Mouse (Mus musculus): ENCODE data around the gene Plekhs1.

The Plekhs1 gene

DNA sequence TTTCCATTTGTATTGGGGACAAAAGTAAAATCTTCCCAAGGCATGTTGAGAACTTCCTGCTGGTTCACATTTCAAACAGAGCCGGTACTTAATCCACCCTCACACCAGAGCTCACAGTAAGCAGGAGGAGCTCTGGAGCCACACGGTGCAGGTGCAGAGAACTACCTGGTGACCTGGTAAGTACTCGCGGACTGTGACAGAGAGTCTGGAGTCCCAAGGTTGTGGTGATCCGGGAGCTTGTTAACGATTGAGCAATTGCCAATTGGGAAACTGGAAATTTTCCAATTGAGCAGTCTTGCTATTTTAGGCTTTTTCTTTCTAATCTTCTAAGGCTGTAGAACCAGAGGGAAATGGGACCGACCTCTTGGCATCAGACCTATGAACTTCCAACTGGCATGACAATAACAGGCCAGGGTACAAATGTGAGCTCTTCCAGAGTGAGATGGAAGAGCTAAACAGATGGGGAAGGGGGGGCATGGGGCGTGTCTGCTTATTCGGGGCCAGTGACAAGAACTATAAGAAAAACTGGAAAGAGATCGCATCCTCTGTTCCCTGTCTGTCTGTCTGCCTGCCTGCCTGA is at the start of gene Plekhs1:
TSS of gene Plekhs1 (plus strand) at position 119 of the 580 bp plus-strand sequence.
- peak; percentile 84 for DNase-seq

- DNase-seq = peak; percentile 40
Observed at GRCm38 (mm10) chr19:56418404-56418803, 43.0 kb upstream of the Plekhs1 start.

DNA sequence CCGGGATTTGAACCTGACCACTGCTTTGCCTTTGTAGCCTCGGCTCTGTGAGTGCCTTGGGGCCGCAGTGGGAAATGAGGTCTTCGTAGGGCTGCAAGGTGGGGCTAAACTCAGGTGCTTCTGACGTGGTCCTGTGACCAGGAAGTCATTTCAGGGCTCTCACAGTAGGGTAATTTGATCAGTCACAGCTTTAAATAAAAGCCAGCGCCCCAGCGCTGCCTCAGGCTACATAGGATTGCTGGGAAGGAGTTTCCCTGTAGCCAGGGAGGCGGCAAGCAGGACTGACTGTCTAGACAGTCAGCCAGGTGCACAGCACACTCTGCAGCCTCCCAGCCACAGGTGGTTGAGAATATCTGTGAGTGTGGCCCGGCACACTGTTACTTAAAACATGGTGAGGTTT is 42.0 kb upstream of the Plekhs1 start:
- DNase-seq = no peak

DNA sequence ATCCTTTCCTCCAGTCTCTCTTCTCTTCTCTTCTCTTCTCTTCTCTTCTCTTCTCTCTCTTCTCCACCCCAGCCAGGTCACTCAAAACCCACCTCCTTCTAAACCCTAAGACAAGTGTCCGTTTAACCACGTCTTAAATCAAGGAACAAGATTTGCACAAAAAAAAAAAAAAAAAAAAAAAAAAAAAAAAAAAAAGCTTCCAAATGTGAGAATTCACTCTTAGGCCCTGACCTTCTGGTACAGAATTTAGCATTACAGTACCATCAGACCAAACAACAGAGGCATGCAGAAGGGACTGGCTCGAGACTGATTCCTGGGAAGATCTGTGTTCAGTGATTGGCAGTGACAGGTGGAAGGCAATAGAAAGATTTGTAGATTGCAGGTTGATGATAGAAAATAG is 41.1 kb upstream of the Plekhs1 start:
- no peak for DNase-seq

DNA sequence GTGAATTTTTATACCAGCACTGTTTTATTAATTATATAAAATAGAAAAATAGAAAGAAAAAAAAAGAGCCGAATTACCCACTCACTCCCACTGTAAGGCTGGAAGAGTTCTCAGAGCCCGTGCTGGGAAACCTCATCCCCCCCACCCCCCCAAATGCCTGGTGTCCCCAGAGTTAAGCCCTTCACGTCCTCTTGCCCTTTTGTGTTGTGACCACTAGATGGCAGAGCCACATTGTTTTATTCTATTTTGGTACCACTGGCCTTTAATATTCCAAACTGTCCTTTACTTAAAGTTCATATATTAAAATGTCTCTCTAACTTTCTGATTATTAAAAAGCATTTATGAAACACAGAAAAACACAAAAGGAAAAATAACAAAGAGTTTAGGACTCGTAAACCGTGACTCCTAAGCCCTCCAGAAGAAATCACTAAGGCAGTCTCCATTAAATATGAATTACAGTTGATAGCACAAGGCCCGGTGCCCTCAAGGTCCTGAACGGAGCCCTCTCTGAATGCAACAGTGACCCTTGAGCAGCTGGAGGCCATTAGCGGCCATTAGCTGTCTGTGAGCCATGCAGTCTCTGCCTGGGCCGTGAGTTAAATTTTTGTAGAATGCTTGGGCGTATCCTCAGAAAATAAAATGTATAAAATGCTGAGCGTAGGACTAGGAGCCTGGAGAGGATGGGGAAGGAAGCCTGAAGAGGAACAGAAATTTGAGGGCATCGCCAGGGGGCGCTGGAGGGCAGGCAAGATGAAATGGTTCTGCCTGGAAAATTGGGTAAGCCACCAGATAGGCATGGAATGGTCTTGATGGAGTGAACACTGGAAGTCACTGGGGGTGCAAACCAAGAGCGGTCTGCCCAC is 38.7 kb upstream of the Plekhs1 start:
- DNase-seq = peak; percentile 93

DNA sequence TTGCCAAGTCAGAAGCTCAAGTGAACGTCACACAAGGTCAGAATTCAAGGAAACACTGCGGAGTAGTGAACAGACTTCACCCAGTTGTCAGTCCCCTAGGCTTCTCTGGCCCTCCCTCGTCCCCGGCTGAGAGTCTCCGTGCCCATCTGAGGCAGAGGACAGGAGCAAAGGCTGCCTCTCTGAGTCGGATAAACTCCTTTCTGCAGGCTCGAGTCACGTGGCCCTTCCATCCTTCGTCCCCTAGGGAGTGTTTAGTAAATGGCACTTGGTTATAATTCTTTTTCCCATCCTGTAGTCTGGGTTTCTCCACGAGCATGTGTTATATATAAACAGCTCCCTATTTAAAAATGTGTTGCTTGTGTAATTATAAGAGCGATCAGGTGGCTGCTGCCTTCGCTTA is 38.1 kb upstream of the Plekhs1 start:
- no peak for DNase-seq

DNA sequence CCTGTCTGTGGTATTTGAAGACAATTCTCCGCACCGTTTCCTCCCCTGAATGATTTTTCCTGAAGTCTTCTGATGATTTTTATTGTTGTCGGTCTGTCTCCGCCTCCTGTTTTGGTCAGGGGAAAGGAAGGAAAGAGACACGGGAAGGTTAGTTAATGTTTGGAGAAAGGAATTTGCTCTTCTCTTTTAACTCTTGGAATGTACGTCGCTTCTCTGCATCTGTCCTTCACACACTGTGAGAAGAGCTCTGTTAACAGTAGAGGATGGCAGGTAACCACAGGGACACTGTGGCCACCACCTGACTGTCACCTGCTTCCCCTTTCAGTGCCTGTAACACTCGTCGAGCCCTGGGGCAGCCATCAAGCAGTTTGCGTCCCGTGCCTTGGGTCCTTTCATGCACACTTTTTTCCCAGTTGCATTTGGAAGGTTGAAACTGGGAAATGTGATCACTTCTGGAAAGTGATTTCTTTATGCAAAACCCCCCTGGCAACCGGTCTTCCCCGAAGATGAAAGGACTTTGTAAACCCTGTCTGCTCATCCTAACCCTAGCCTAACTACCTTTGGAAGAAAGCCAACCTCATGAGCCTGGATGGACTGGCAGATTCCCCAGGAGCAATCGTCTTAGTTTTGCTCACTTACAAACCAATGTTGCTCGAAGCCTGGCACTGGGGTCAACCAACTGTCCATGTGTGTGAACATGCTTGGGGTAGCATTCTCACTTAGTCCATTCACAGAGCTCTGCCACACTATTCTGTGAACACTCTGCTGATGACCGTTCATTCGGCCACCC is 36.6 kb upstream of the Plekhs1 start:
- peak; percentile 67 for DNase-seq

DNA sequence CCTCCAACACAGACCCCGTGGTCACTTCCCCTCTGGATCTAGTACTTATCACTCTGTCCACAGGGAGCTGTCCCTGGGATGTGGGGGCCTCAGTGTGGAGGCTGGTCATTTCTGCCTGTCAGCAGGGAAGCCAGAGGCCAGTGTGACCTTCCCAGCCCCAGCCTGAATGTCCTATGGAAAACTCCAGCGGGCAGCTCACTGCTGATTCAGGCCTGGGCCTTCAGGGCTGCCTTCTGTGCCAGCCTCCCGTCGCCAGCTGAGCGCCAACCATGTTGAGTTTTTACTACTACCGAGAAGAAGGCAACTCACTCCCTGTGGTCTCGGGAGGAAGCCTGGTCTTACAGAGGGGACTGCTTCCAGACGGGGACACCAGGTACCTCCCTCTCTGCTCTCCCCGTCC is 35.9 kb upstream of the Plekhs1 start:
- peak; percentile 52 for DNase-seq

DNA sequence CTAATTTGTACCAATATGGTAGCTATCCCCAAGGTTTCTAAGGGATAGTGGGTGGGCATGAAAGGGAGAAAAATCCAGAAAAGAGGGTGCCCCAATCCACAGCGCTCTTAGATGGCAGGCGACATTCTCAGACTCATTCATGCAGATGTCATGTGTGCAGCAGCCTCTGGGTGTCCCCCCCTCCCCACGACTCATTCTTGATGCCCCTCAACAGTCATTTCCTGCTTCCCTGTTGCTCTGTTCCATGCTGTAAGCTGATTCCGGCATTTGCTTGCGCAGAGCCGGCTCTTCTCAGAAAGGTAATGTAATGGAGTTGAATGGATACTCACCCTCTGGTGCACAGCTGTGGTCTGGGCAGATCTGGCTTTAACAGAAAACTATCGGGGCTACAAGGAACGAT is 31.1 kb upstream of the Plekhs1 start:
- no peak for DNase-seq

- no peak for DNase-seq
Observed at GRCm38 (mm10) chr19:56432706-56433105, 28.7 kb upstream of the Plekhs1 start.

- DNase-seq = no peak
Observed at GRCm38 (mm10) chr19:56433581-56433980, 27.9 kb upstream of the Plekhs1 start.

GRCm38 (mm10) chr19:56436380-56436779 is 25.1 kb upstream of the Plekhs1 start:
- DNase-seq = no peak

GRCm38 (mm10) chr19:56438357-56439071 is 22.9 kb upstream of the Plekhs1 start:
- DNase-seq = no peak

DNA sequence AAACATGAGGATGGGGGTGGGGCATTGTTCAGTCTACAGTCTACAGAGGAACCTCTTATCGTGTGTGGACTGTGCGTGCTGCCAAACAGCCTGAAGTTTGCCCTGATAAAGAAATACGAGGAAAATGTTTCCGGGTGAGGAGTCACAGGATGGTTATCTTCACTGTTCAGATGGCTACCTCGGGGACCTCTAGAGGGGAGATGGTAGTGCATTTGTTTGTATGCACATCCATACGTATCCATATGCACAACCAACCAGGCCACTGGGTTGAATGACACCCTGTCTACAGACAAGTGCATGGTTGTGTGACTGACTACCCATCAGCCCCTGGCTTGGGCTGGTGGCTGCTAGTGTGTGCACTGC is 22.4 kb upstream of the Plekhs1 start:
- no peak for DNase-seq

DNA sequence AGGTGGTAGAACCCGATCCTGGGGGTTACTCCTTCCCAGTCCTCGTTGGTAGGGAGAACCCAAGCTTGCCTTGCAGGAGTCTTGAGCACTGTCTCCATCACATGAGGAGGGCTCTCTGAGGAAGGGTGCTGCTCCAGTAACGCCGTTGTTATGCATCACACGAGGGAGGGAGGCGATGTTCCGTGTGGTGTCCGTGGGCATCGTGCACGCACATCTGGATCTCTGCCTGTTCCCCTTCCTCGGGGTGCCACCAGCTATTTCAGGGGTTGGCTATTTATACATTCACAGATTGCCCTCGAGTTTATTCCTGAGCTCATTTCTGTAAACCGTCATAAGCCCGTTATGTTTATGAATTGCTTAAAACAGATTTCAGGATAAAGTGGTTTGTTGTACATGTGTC is 18.0 kb upstream of the Plekhs1 start:
- no peak for DNase-seq

DNA sequence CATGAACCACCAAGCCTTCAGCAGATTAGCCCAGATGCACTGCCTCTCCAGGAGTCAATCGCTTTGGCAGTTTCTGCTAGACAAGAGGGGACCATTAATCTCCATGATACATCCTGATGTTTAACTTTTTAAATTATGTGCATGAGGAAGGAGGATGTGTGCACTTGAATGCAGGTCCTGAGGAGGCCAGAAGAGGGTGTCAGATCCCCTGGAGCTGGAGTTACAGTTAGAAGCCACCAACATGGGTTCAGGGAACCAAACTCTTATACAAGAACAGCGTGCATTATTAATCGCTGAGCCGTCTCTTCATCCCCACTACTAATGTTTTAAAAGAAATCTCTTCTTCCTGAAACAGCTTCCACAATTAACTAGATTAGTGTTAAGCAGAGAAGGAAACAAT is 12.7 kb upstream of the Plekhs1 start:
- DNase-seq = no peak

DNA sequence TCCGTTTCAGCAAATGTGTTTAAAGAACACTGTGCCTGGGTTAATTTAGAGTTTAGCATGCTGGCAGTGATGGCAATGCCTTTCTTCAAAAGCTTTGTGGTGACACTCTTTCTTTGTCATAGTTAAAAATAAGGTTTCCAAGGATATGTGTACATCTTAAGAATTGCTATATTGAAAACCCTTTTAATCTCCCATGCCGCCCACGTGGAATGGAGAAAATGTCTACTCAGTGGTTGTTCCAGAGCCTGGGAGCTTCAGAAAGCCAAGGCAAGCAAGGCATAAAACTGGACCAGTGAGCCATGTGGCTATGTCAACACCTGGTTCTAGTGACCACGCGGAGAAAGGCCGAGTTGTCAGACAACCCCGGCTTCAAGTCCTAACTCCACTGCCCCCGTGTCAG is 11.9 kb upstream of the Plekhs1 start:
- no peak for DNase-seq

GRCm38 (mm10) chr19:56450892-56451291 is 10.5 kb upstream of the Plekhs1 start:
- DNase-seq = no peak

DNA sequence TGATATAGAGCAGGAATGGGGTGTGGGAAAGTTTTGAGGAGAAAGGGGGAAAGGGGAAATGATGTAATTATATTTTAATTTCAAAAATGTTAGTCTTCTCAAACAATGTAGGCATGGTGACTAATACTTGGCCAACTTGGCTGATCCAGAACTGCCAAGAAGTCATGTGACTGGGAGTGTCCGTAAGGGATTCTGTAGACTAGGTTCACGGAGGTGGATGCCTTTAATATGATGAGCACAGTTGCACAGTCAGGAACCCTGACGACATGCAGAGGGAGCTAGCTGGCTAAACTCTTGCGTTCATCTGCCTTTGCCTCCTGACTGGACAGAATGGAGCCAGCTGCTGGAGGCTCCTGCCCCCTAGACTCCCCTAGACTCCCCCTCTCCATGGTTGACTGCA is 9.6 kb upstream of the Plekhs1 start:
- no peak for DNase-seq

DNA sequence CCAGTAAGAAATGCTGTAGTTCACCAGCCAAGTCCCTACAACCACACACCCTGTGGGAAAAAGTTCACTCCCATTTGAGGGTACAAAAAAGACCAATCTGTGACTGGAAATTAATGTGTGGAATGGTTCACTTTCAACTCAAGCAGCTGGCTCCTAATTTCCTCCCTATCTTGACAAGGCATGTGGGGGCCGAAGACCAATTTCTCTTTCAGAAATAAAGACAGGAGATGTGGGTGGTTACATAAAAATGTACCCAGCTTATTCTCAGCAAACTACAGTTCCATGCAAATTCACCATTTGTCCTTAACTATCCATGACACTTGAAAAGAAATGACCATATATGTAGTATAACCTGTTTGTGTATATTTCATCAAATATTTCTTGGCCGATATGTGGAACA is 9.0 kb upstream of the Plekhs1 start:
- DNase-seq = no peak

DNA sequence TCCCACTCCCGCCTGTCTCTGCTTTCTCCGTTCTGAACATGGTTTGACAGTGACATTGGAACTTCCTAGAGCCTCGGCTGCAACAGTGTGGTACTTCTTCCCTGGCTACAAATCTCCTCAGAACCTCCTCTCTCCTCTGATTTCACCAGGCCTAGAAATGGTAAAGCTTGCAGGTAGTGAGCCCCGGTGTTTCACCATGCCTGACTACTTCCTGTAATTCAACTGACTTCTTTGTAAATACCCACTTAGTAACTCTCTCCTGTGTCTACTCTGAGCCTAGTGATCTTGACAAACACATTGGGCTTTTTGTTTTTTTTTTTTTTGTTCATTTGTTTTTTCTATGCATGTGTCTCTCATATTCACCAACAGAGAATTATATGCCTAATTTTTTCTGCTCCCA is 6.6 kb upstream of the Plekhs1 start:
- DNase-seq = no peak

GRCm38 (mm10) chr19:56455369-56455768 is 6.1 kb upstream of the Plekhs1 start:
- no peak for DNase-seq

- no peak for DNase-seq
Observed at GRCm38 (mm10) chr19:56457569-56457968, 3.9 kb upstream of the Plekhs1 start.
